Mouse (Mus musculus) kidney, adult 11 months (tissue): ENCODE measurements around the gene Tanc1.

Source experiments
- DNase-seq: peaks from one replicate; pipeline ENCODE4 v3.0.0; 2022

Tanc1 gene

GRCm38 (mm10) chr2:59765671-59766070, 153.8 kb downstream of the Tanc1 start:
- DNase-seq, result no peak

DNA sequence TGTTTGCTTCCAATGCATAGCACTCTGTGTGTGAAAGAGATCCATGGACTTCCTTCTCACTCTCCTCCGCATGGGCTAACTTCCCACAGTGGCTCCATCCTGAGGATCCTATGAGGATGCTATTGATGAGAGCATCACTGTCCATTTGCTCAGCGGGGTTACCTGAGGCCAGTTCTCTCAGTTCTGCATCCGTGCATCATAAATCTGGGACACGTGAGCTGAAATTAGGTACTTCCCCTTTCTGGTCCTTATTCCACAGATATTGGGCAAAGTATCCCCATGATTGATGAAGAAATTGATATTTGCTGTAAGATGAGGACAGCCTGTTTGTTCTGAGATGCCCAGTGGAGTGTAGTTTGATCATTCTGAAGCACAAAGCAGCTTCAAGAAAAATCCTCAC, 156.1 kb downstream of the Tanc1 start:
- DNase-seq, result no peak

GRCm38 (mm10) chr2:59768661-59769384, 157.0 kb downstream of the Tanc1 start:
- DNase-seq, result peak; percentile 74

GRCm38 (mm10) chr2:59769385-59769735, 157.5 kb downstream of the Tanc1 start:
- no peak for DNase-seq

GRCm38 (mm10) chr2:59771708-59772107, 159.9 kb downstream of the Tanc1 start:
- no peak for DNase-seq

- peak; percentile 64 for DNase-seq
Observed at GRCm38 (mm10) chr2:59772261-59772683, 160.4 kb downstream of the Tanc1 start.

- no peak for DNase-seq
Observed at GRCm38 (mm10) chr2:59774374-59774773, 162.5 kb downstream of the Tanc1 start.

GRCm38 (mm10) chr2:59775148-59775547, 163.3 kb downstream of the Tanc1 start:
- DNase-seq, result no peak

DNA sequence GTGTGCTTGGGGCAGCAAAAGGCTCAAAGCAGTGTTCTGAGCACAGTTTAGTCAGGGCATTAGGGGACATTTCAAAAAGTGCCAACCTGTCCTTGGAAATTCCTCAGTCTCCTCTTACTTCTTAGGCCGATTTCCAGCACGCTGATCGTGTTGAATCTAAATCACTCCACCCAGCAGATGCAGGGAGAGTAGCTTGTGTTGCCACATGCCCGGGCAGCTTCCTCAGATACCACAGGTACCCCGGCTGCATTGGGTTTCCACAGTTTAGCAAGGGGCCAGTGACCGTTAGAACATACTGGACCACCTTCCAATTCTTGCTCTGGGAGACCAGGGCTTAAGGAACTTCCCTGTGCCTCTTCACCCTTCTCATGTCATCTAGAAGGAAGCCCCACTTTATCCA, 164.0 kb downstream of the Tanc1 start:
- no peak for DNase-seq

DNA sequence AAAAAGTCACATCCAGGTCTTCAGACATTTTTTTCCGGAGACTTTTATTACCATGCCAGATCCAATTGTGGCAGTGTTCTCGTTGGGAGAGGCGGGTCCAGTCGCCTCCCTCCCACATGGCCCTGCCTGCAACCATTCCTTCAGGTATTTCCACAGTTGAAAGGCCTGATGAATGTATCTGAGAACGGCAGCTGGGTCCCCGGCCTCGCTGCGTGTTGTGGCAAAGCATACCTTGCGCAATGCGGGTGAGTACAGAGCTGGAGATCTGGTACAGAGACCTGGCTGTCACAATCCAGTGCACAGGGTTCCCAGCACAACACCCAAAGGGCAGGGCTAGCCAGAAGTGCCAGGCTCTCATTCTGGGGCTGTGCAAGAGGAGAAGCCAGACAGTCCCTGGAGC, 167.5 kb downstream of the Tanc1 start:
- peak; percentile 81 for DNase-seq

GRCm38 (mm10) chr2:59780240-59780639, 168.4 kb downstream of the Tanc1 start:
- DNase-seq, result no peak

DNA sequence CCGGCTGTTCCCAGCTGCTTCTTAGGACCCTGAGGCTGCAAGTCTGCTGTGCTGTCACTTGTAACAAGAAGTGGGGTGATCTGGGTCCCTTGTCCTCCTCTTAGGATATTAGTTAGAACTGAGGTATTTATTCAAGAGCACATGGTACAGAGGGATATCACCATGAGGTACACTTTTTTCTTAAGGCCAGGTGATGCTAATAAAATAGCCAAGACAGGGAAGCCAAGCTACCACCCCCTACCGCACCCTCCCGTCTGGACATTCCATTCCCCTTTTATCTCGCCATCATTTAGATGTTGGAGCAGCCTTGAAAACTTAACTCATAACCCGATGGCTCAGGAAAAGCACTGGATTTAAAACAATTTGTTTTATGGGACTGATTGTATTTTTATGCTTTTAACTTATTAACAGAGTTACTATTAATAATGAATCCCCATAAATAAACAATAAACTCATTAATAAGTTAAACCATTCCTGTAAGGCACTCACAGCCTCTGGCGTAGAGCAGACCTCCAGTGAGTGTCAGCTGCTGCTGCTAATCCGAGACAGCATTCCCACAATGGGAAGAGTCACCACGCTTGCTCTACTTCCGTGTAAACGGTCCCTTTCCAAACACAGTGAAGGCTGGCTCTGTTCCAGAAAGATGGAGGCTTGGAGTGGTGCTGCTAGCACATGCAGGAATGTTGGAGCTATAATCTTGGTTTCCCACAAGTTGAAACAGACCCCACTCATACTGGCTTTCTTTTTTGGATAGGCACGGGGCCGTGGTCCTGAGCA, 171.4 kb downstream of the Tanc1 start:
- DNase-seq, result no peak

DNA sequence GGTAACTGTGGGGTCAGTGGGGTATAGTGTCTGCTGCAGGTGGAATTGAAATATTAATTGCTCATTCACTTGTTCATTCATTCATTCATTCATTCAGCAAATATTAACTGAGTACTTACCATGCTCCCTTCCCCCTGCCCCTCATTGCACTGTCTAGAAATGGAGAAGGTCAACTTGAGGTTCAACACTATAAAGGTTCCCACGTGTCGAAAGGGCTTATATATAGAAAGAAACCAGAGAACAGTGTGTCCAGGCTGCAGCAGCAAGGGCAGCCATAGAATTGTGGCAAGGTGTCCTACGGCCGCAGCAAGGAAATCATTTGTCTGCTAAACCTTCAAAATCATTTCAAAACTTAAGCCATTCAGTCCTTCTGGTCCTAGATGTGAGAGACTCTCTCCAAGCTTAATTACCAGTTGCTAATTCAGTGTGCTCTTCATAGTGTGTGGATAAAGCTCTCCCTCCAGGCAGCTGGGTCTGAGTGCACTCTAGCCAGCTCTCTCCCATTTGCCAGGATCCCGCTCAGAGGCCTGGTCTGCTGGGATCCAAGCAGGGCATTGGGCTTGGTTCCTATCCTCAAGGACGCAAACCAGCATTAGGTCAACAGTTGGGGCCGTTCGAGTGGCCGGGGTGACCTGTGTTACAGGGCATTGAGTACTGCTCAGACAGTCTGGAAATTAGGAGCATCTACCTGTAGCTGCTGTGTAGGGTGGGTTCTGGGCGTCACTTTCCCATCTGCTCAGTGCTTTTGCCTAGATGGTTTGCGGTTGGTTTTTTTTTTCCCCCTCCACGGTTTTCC, 172.2 kb downstream of the Tanc1 start:
- DNase-seq, result peak; percentile 72

DNA sequence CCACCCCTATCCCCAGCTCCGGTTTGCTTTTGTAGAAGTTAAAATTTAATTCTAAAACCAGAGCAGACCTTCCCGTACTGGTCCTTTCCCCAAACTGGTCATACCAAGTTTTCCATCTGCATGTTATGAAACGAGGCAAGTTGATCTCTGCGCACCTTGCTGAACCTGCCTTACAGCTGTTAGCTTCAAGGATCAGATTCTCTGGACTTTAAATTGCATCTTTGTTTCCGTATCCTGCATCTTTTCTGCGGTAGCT, 172.7 kb downstream of the Tanc1 start:
- DNase-seq, result no peak

GRCm38 (mm10) chr2:59785597-59785996, 173.8 kb downstream of the Tanc1 start:
- DNase-seq, result no peak

GRCm38 (mm10) chr2:59788704-59789500, 177.1 kb downstream of the Tanc1 start:
- DNase-seq, result no peak

DNA sequence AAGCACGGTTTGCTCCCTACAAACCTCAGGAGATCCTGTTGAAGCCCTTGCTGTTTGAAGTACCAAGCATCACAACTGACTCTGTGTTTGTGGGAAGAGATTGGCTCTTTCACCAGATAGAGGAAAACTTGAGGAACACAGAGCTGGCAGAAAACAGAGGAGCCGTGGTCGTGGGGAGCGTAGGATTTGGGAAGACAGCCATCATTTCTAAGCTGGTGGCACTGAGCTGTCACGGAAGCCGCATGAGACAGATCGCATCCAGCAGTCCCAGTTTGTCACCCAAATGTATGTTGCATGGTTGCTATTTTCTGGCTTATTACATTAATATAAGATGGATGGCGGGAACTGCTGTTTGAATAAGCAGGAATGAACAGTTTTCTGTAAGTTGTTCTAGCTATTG, 179.8 kb downstream of the Tanc1 start:
- no peak for DNase-seq

GRCm38 (mm10) chr2:59793337-59793736, 181.5 kb downstream of the Tanc1 start:
- DNase-seq, result no peak

DNA sequence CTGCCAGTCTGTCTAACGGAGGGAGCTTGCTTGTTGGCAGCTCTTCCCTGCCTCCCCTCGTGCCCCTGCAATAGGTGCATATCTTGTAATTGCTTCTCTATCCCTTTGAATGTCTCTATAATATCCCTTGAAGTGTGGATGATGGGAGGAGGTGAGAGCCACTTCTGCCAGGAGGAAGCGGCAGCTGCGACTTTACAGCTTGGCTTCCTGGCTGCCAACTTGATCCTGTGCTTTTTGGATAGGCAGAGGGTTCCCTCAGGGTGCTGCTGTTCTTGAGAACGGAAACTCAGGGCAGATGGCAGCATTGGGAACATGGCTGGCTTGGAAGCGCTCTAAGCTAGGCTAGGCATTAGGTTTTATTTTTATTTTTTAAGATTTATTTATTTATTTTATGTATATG, 183.0 kb downstream of the Tanc1 start:
- no peak for DNase-seq

- peak; percentile 33 for DNase-seq
Observed at GRCm38 (mm10) chr2:59798934-59799532, 187.2 kb downstream of the Tanc1 start.

DNA sequence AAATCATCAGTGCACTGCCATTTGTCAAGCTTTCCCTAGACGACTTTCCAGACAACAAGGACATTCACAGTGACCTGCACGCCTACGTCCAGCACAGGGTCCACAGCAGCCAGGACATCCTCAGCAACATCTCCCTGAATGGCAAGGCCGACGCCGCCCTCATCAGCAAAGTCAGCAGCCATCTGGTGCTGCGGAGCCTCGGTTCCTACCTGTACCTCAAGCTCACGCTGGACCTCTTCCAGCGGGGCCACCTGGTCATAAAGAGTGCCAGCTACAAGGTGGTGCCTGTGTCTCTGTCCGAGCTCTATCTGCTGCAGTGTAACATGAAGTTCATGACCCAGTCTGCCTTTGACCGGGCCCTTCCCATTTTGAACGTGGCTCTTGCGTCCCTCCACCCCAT, 187.7 kb downstream of the Tanc1 start:
- no peak for DNase-seq

DNA sequence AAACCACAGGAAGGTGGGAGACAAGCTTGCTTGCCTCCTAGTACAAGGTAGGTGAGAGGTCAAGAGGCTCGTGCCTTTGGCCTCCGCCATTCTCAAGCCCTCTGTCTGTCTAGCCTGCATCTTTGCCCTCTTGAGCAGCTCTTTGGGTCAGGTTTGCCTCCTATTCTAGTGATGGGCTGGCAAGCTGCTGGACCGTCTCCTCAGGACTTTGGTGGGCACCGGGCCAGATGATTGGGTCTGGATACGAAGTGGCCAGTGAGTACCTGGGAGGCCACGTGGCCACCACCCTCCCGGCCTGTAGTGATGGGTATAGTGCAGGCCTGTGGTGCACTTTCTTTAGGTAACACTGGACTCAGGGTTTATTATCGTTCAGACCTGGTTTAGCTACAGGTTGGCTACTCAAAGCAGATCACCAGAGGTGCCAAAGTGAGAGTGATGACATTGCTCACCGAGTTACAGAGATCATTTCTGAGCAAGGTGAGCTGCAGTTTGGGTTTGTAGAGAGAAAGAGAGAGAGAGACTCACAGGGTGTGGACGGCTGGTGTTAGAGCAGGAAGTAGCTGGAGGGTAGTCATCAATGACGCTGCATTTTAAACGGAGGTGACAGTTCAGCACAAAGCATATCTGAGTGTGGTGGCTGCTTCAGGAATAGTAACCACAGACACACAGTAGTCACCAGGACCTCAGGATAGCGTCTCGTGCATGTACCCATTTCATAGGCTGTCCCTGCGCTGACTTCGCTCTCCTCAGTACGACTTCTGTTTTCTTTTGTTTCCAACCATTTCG, 188.8 kb downstream of the Tanc1 start:
- DNase-seq, result no peak
